Mouse (Mus musculus) liver, postnatal 0 days (tissue): Measurements from ENCODE around the gene Fam192a. TPM values are rescaled to one million over a fixed set of nuclear protein-coding genes. Genes with fewer than 3 reads are reported as not detected.

Source experiments
- ATAC-seq: fragments of 200-750 bp; cut with Nextera tagmentation; 2 replicates; pipeline ENCODE4 v1.8.0; 2017; ENCODE audit warnings: mild to moderate bottlenecking, moderate library complexity
- DNase-seq: peaks from one replicate; pipeline ENCODE4 v3.0.0-alpha.2; 2016
- H3K27ac ChIP-seq: fragments of 300-500 bp; sonication (generic); 2 replicates; pipeline ENCODE4 v1.5.1; 2014; ENCODE audit warnings: antibody characterized with exemption, moderate library complexity, mild to moderate bottlenecking, low read depth
- H3K27me3 ChIP-seq: fragments of 300-500 bp; sonication (generic); 2 replicates; pipeline ENCODE4 v1.6.1; 2014; ENCODE audit warnings: low read length, control low read depth, mixed read lengths; ENCODE audit not compliant: insufficient read depth
- H3K36me3 ChIP-seq: fragments of 300-500 bp; sonication (generic); replicated peaks from 2 replicates; pipeline ENCODE4 v1.6.1; 2014; ENCODE audit warnings: mild to moderate bottlenecking, control low read depth, low read length, moderate library complexity, mixed read lengths; ENCODE audit not compliant: insufficient read depth
- H3K4me1 ChIP-seq: fragments of 300-500 bp; sonication (generic); 2 replicates; pipeline ENCODE4 v1.6.1; 2014; ENCODE audit warnings: antibody characterized with exemption, mild to moderate bottlenecking, control low read depth; ENCODE audit not compliant: insufficient read depth
- H3K4me2 ChIP-seq: fragments of 300-500 bp; sonication (generic); 2 replicates; pipeline ENCODE4 v1.6.1; 2014; ENCODE audit warnings: low read depth, mild to moderate bottlenecking, low read length, moderate library complexity, mixed read lengths
- H3K4me3 ChIP-seq: fragments of 300-500 bp; sonication (generic); 2 replicates; pipeline ENCODE4 v1.5.1; 2014; ENCODE audit warnings: low read depth, low read length
- H3K9ac ChIP-seq: fragments of 300-500 bp; sonication (generic); replicated peaks from 2 replicates; pipeline ENCODE4 v1.6.1; 2014; ENCODE audit warnings: mild to moderate bottlenecking, moderate library complexity
- H3K9me3 ChIP-seq: fragments of 300-500 bp; sonication (generic); 2 replicates; pipeline ENCODE4 v1.6.1; 2016; ENCODE audit warnings: mild to moderate bottlenecking, control low read depth, low read length, mixed read lengths
- CTCF ChIP-seq: sonication (generic); IDR thresholded peaks from 2 replicates; pipeline ENCODE4 v1.5.1; 2016; ENCODE audit warnings: antibody characterized with exemption, low read depth
- EP300 ChIP-seq: IDR thresholded peaks from 2 replicates; pipeline ENCODE4 v1.6.1; 2016; ENCODE audit warnings: antibody characterized with exemption, low read depth, mild to moderate bottlenecking
- whole genome bisulfite sequencing: fragments of 180-500 bp; shearing (Covaris S2); extraction: QIAGEN DNeasy Blood & Tissue Kit; methylation state at CpG from one replicate; pipeline ENCODE4 v1.1.7; 2014; ENCODE audit not compliant: insufficient replicate concordance; 5-methylcytosine and 5-hydroxymethylcytosine counted together
- polyA plus RNA-seq: library from polyadenylated mRNA; unstranded; fragments of >200 nt; fragmentation: Nextera tagmentation; extraction: Ambion mirVana; gene quantifications from 2 replicates; pipeline ENCODE4 v1.2.1, GENCODE M21; 2015

Fam192a gene
- polyA plus RNA-seq, 1 experiment from 2014 or later, result 23.6 TPM

- H3K4me2 ChIP-seq, result no peak overlapping the region
- peak; percentile 83 for ATAC-seq
These were observed 32.4 kb upstream of the Fam192a start for GRCm38 (mm10) chr8:94634211-94634610.

GRCm38 (mm10) chr8:94633564-94634194 is 31.9 kb upstream of the Fam192a start:
- H3K9ac ChIP-seq, result no peak overlapping the region
- peak; percentile 75 for TF ChIP-seq EP300
- no peak for TF ChIP-seq CTCF
- peak overlapping the region; percentile 24; the same call in 1 of the 2 replicates for H3K27ac ChIP-seq
- H3K9me3 ChIP-seq, result no peaks in the 10 kb centered on the region
- 0 out of 2 replicates have a peak, but pooled peaks cover 3% of the 10 kb centered on the region for H3K4me1 ChIP-seq
- 37% methylated on average over 2 of the region's 2 CpGs for WGBS
- peak; percentile 45; the same call in 1 of the 2 replicates for ATAC-seq
- no peak for DNase-seq
- H3K4me3 ChIP-seq, result no peak overlapping the region
- peaks cover 54% of the 10 kb centered on the region for H3K36me3 ChIP-seq
- no peaks in the 10 kb centered on the region for H3K27me3 ChIP-seq
- no peak overlapping the region for H3K4me2 ChIP-seq

More at GRCm38 (mm10) chr8:94634211-94634610, 32.4 kb upstream of the Fam192a start:
- H3K27me3 ChIP-seq, result no peaks in the 10 kb centered on the region
- TF ChIP-seq EP300, result peak; percentile 74
- no peak for TF ChIP-seq CTCF
- DNase-seq, result no peak
- H3K9me3 ChIP-seq, result no peaks in the 10 kb centered on the region
- H3K36me3 ChIP-seq, result peaks cover 54% of the 10 kb centered on the region
- H3K27ac ChIP-seq, result peak overlapping the region; percentile 7; the same call in 1 of the 2 replicates
- 0 out of 2 replicates have a peak, but pooled peaks cover 3% of the 10 kb centered on the region for H3K4me1 ChIP-seq
- no peak overlapping the region for H3K4me3 ChIP-seq
- H3K9ac ChIP-seq, result no peak overlapping the region

- Histone ChIP-seq H3K27ac (no peak overlapping the region), H3K4me1 (no peaks in the 10 kb centered on the region), H3K9me3 (no peaks in the 10 kb centered on the region), H3K4me2 (no peak overlapping the region), H3K36me3 (peaks cover 12% of the 10 kb centered on the region; the same call in 1 of the 2 replicates), H3K4me3 (no peak overlapping the region), H3K9ac (no peak overlapping the region), H3K27me3 (no peaks in the 10 kb centered on the region)
- DNase-seq (no peak), ATAC-seq (no peak)
- WGBS, result 85% methylated on average over 1 of the region's 1 CpGs
- TF ChIP-seq CTCF, result no peak
- TF ChIP-seq EP300, result no peak
These were observed 23.1 kb upstream of the Fam192a start for GRCm38 (mm10) chr8:94624885-94625284.

- Histone ChIP-seq H3K4me1 (peaks cover 6% of the 10 kb centered on the region; the same call in 1 of the 2 replicates), H3K9me3 (no peaks in the 10 kb centered on the region), H3K36me3 (no peaks in the 10 kb centered on the region), H3K27me3 (no peaks in the 10 kb centered on the region), H3K4me3 (no peak overlapping the region), H3K27ac (no peak overlapping the region), H3K9ac (no peak overlapping the region), H3K4me2 (no peak overlapping the region)
- no peak for DNase-seq
- peak; percentile 25; the same call in 1 of the 2 replicates for TF ChIP-seq CTCF
- no peak for TF ChIP-seq EP300
- ATAC-seq, result no peak
- WGBS, result 93% methylated on average over 5 of the region's 5 CpGs
These were observed 5.3 kb upstream of the Fam192a start for GRCm38 (mm10) chr8:94607064-94607463.

GRCm38 (mm10) chr8:94604030-94604429 is 2.2 kb upstream of the Fam192a start:
- no peak for DNase-seq
- TF ChIP-seq EP300, result no peak
- no peak for TF ChIP-seq CTCF
- 77% methylated on average over 2 of the region's 2 CpGs for WGBS
- no peaks in the 10 kb centered on the region for H3K27me3 ChIP-seq
- ATAC-seq, result no peak
- no peak overlapping the region for H3K9ac ChIP-seq
- no peak overlapping the region for H3K4me3 ChIP-seq
- no peaks in the 10 kb centered on the region for H3K36me3 ChIP-seq
- peaks cover 12% of the 10 kb centered on the region; the same call in 1 of the 2 replicates for H3K4me1 ChIP-seq
- no peak overlapping the region for H3K27ac ChIP-seq
- H3K4me2 ChIP-seq, result no peak overlapping the region
- H3K9me3 ChIP-seq, result no peaks in the 10 kb centered on the region

GRCm38 (mm10) chr8:94602471-94603131 is 804 bp upstream of the Fam192a start:
- Histone ChIP-seq H3K9ac (peak overlapping the region; percentile 98), H3K27ac (peak overlapping the region; percentile 95), H3K27me3 (no peaks in the 10 kb centered on the region), H3K4me3 (peak overlapping the region; percentile 98), H3K4me1 (peaks cover 12% of the 10 kb centered on the region; the same call in 1 of the 2 replicates), H3K36me3 (no peaks in the 10 kb centered on the region), H3K9me3 (no peaks in the 10 kb centered on the region), H3K4me2 (peak overlapping the region; percentile 88)
- no peak for TF ChIP-seq CTCF
- no peak for TF ChIP-seq EP300
- ATAC-seq (no peak), DNase-seq (peak; percentile 34)
- 1% methylated on average over 31 of the region's 31 CpGs for WGBS
